Mouse (Mus musculus) heart, adult 2 months (tissue): ENCODE measurements around the gene Fam81a. TPM values are rescaled to one million over a fixed set of nuclear protein-coding genes. Genes with fewer than 3 reads are reported as not detected.

ENCODE experiments used
- DNase-seq, 2 experiments: peaks; one replicate each; pipeline ENCODE4 v3.0.0; 2021
- H3K27ac ChIP-seq: fragments of 200-600 bp; 2 replicates; pipeline ENCODE4 v1.8.1; 2022
- H3K27me3 ChIP-seq: fragments of 200-500 bp; 2 replicates; pipeline ENCODE4 v1.6.1; 2012; ENCODE audit warnings: mild to moderate bottlenecking, low read length, inconsistent platforms, mixed read lengths; ENCODE audit not compliant: control insufficient read depth, insufficient read depth
- H3K36me3 ChIP-seq: fragments of 200-500 bp; 2 replicates; pipeline ENCODE4 v1.6.1; 2012; ENCODE audit warnings: low read length, inconsistent platforms; ENCODE audit not compliant: control insufficient read depth, insufficient read depth
- H3K4me1 ChIP-seq: fragments of 200-500 bp; 2 replicates; pipeline ENCODE4 v1.6.1; 2011; ENCODE audit warnings: low read length; ENCODE audit not compliant: control insufficient read depth, insufficient read depth
- H3K4me3 ChIP-seq: fragments of 200-600 bp; 2 replicates; pipeline ENCODE4 v1.8.1; 2022
- H3K79me2 ChIP-seq: fragments of 200-500 bp; replicated peaks from 2 replicates; pipeline ENCODE4 v1.6.1; 2012; ENCODE audit warnings: mild to moderate bottlenecking, inconsistent platforms, low read length, moderate library complexity, mixed read lengths; ENCODE audit not compliant: control insufficient read depth, insufficient read depth
- H3K9ac ChIP-seq: fragments of 200-500 bp; 2 replicates; pipeline ENCODE4 v1.6.1; 2012; ENCODE audit warnings: low read depth, mild to moderate bottlenecking, control low read depth, inconsistent platforms, low read length, mixed read lengths
- CTCF ChIP-seq: fragments of 200-600 bp; IDR thresholded peaks from 2 replicates; pipeline ENCODE4 v1.8.1; 2022; ENCODE audit warnings: antibody characterized with exemption, mild to moderate bottlenecking, moderate library complexity
- EP300 ChIP-seq: fragments of 200-500 bp; IDR thresholded peaks from 2 replicates; pipeline ENCODE4 v1.6.1; 2011; ENCODE audit warnings: low read depth, low read length, control low read depth; ENCODE audit not compliant: insufficient read depth
- POLR2A ChIP-seq: fragments of 200-500 bp; IDR thresholded peaks from 2 replicates; pipeline ENCODE4 v1.6.1; 2011; ENCODE audit warnings: mild to moderate bottlenecking, low read depth, low read length, control low read depth; ENCODE audit not compliant: insufficient read depth
- WGBS: fragments of 180-500 bp; shearing (Covaris S2); methylation state at CpG from one replicate; pipeline ENCODE4 v1.1.7; 2018; 5-methylcytosine and 5-hydroxymethylcytosine counted together
- intact Hi-C: fragments of 180-260 bp; cut with DNase I; formaldehyde crosslinking; loops from one replicate; pipeline ENCODE4 v1.15.1; 2025
- polyA plus RNA-seq: library from polyadenylated mRNA; depleted of rRNA; stranded (reverse); fragments of >200 nt; gene quantifications from 2 replicates; pipeline ENCODE4 v1.2.3, GENCODE M21; 2012; rRNA removed
- total RNA-seq, 2 experiments: library from RNA; stranded (reverse); gene quantifications; 2 replicates each; pipeline ENCODE4 v1.2.3; 2021

Fam81a gene
- total and polyA plus RNA-seq, 3 experiments, result 9.0 to 32.6 (median 30.7) TPM

DNA sequence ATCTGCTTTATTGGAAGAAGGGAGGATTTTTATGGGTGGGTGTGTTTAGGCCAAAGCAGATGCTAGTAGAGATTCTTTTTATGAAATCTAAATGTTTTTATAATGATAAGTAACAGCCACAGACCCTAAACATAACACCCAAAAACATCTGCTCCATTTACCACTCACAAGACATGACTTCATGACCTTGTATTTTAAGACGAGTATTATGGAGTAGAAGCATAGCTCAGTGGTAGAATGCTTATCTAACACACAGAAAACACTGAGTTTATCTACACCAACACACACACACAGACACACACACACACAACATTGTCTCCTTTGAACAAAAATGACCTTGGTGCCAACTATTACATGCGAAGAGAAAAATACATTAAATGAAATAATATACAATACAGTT lies 97.5 kb downstream of the Fam81a start:
- no peaks in the 10 kb centered on the region for H3K36me3 ChIP-seq
- intact Hi-C loops, result no loop called here
- H3K79me2 ChIP-seq, result no peaks in the 10 kb centered on the region
- H3K27ac ChIP-seq, result no peak overlapping the region
- H3K4me3 ChIP-seq, result no peak overlapping the region
- DNase-seq, result no peak
- WGBS, result 58% methylated on average over 2 of the region's 2 CpGs
- no peak overlapping the region for H3K9ac ChIP-seq
- H3K4me1 ChIP-seq, result no peaks in the 10 kb centered on the region
- TF ChIP-seq POLR2A, result no peak
- no peak for TF ChIP-seq EP300
- no peak for TF ChIP-seq CTCF
- no peaks in the 10 kb centered on the region for H3K27me3 ChIP-seq

DNA sequence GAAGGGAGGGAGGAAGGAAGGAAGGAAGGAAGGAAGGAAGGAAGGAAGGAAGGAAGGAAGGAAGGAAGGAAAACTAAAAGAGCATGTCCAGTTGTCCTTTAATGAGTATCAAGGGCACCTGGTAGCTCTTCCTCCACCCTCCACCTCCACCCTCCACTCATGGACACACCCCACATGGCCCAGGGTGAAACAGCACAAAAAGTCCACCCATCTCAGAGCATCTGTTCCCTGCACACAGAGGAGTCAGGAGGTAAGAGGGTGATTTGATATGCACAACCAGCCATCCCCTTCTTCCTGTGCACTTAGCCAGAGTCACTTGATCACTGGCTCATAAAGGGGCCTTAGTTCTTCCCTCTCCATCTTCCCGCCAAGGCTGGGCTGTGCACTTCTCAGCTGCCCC lies 99.4 kb downstream of the Fam81a start:
- H3K79me2 ChIP-seq, result no peaks in the 10 kb centered on the region
- no peak for DNase-seq
- no peak overlapping the region for H3K4me3 ChIP-seq
- intact Hi-C loops, result no loop called here
- H3K4me1 ChIP-seq, result no peaks in the 10 kb centered on the region
- no peak overlapping the region for H3K9ac ChIP-seq
- TF ChIP-seq POLR2A (no peak), EP300 (no peak), CTCF (no peak)
- 95% methylated on average over 1 of the region's 1 CpGs for WGBS
- no peak overlapping the region for H3K27ac ChIP-seq
- no peaks in the 10 kb centered on the region for H3K27me3 ChIP-seq
- no peaks in the 10 kb centered on the region for H3K36me3 ChIP-seq

DNA sequence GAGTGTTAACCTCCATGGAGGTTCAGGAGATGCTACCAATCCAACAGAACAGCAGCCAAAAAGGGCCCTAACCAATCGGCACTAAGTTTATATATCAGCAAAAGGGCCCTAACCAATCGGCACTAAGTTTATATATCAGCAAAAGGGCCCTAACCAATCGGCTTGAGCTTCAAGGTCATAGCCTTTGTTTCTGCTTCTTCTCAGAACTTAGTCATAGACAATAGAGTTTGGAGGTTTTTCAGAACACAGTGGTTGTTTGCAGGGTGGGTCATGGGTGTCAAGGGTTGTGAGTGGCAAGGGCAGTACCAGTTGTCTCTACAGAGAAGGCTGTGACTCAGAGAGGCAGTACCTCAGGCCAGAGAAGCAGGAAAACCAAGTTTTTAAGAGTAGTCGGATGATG lies 100.2 kb downstream of the Fam81a start:
- intact Hi-C loops, result no loop called here

DNA sequence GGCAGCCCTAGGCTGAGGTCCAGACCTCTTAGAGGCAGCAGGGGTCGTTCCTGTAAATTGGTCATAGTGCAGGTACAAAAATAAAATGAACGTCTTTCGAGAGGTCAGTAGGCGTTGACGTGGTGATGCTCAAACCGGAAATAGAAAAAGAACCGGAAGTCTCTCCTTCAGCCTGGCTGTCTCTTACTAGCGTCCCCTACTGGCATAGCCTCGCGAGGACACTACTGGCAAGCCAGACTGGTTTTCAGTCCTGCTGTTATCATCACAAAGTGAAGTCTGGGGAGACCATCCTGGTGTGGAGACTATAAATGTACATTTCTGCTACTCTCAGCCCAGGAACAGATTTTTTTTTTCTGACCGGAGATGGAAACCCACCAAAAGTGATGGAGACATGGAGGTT lies 101.8 kb downstream of the Fam81a start:
- H3K4me3 ChIP-seq, result no peak overlapping the region
- intact Hi-C loops, result no loop called here
- H3K36me3 ChIP-seq, result no peaks in the 10 kb centered on the region
- no peaks in the 10 kb centered on the region for H3K27me3 ChIP-seq
- no peak overlapping the region for H3K9ac ChIP-seq
- H3K79me2 ChIP-seq, result no peaks in the 10 kb centered on the region
- DNase-seq, result no peak
- H3K27ac ChIP-seq, result no peak overlapping the region
- TF ChIP-seq POLR2A (no peak), CTCF (no peak), EP300 (no peak)
- H3K4me1 ChIP-seq, result no peaks in the 10 kb centered on the region
- 60% methylated on average over 11 of the region's 11 CpGs for WGBS

More for the DNA sequence above, 100.2 kb downstream of the Fam81a start:
- no peaks in the 10 kb centered on the region for H3K27me3 ChIP-seq
- no peak for DNase-seq
- H3K79me2 ChIP-seq, result no peaks in the 10 kb centered on the region
- 90% methylated on average over 4 of the region's 4 CpGs for WGBS
- TF ChIP-seq EP300 (no peak), POLR2A (no peak), CTCF (no peak)
- H3K27ac ChIP-seq, result no peak overlapping the region
- H3K9ac ChIP-seq, result no peak overlapping the region
- no peak overlapping the region for H3K4me3 ChIP-seq
- H3K4me1 ChIP-seq, result no peaks in the 10 kb centered on the region
- no peaks in the 10 kb centered on the region for H3K36me3 ChIP-seq

DNA sequence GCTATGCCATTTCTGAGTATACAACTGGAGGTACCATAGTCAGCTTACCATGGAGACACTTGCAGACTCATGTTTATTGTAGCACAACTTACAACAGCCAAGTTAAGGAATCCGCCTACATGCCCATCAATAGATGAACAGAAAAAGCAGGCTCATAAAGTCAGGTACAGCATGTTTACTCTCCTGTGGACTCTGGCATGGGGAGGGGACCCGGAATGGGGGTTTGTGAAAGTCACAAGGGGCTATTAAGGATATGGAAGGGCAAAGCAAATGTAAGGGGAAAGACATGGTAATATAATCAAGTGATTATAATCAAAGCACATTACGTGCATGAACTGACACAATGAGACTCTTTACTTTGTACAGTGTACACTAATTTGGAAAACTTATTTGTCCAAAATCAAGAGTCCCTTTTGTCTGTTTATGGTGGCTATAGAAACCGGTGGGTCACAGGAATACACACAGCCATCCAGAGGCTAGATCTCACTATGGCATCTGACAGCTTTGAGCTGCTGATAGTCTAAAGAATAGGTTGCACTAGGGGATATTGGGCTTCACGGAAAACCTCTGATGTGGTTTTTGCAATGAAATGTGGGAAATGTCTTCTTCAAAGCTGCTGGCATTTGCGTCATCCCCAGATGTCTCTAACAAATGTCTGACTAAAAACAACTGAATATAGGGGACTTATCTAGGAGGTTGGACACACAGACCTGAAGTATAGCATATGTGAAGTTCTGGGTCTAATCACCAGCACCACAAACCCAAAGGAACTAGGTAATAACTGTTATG lies 102.6 kb downstream of the Fam81a start:
- intact Hi-C loops, result no loop called here
- no peak for TF ChIP-seq EP300
- TF ChIP-seq CTCF, result no peak
- DNase-seq, result no peak
- H3K36me3 ChIP-seq, result no peaks in the 10 kb centered on the region
- H3K27ac ChIP-seq, result no peak overlapping the region
- H3K4me1 ChIP-seq, result no peaks in the 10 kb centered on the region
- no peaks in the 10 kb centered on the region for H3K27me3 ChIP-seq
- no peak overlapping the region for H3K4me3 ChIP-seq
- 82% methylated on average over 6 of the region's 6 CpGs for WGBS
- H3K9ac ChIP-seq, result no peak overlapping the region
- H3K79me2 ChIP-seq, result no peaks in the 10 kb centered on the region

Other genes starting within 250 kb of the Fam81a start
- 10 to 100 TPM; 96.7 to 97.0 TPM for gene Bnip2, start 153.1 kb downstream of the Fam81a start, total RNA-seq
- gene Bnip2, start 153.1 kb downstream of the Fam81a start, polyA plus RNA-seq, result 34.1 and 62.8 TPM in 2 replicates
- 10 to 100 TPM; 53.7 to 54.7 TPM for gene Gtf2a2, start 130.0 kb downstream of the Fam81a start, total RNA-seq
- gene Gtf2a2, start 130.0 kb downstream of the Fam81a start, polyA plus RNA-seq, result 23.3 and 37.5 TPM in 2 replicates
- not detected for gene Gcnt3, start 104.5 kb downstream of the Fam81a start, total RNA-seq
- not detected in 2 replicates for gene Gcnt3, start 104.5 kb downstream of the Fam81a start, polyA plus RNA-seq
- 10 to 100 TPM in 1 of 2 experiments, 1 to 10 TPM in 1; 8.5 to 11.3 TPM for gene Myo1e, start 64.8 kb upstream of the Fam81a start, total RNA-seq
- 3.9 and 5.8 TPM in 2 replicates for gene Myo1e, start 64.8 kb upstream of the Fam81a start, polyA plus RNA-seq